Mouse (Mus musculus): Measurements from ENCODE around the gene Gpcpd1. TPM values are rescaled to one million over a fixed set of nuclear protein-coding genes. Genes with fewer than 3 reads are reported as not detected.

Gene Gpcpd1
- total RNA-seq (2023): 10 to 100 TPM; 60.1 to 72.8 TPM

DNA sequence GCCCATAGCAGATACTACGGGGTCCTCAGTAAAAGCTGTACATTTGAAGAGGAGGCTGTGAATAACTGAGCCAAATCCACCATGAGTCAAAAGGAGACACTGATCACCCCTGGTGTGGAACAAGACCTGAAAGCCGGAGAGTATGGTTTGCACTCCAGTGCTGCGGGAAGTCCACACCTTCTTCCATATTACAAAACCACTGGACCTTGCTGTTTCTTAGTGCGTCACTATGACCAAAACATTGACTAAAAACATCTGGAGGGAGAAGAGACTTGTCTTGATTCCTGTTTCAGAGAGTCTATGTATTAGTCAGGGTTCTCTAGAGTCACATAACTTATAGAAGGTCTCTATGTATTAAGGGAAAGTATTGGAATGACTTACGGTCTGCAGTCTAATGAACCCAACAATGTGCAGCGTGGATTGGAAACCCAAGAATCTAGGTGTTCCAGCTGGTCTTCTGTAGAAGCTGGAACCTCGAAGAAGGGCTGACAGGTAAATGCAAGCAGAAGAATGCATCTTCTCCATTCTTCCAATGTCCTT is at the start of gene Gpcpd1:
Gene Gpcpd1 (minus strand): TSS at position 490 of the 540 bp plus-strand sequence.

Other genes with a start within 250 kb of the Gpcpd1 start
- gene Prokr2, start 202.3 kb downstream of the Gpcpd1 start, total RNA-seq (2023): not detected
- gene Shld1, start 99.2 kb upstream of the Gpcpd1 start, total RNA-seq (2023): 10 to 100 TPM; 28.4 to 37.4 TPM
- not detected for gene Chgb, start 193.5 kb upstream of the Gpcpd1 start, total RNA-seq (2023)
- 10 to 100 TPM; 32.4 to 40.8 TPM for gene Trmt6, start 228.3 kb upstream of the Gpcpd1 start, total RNA-seq (2023)
- 1 to 10 TPM; 3.6 to 5.2 TPM for gene Mcm8, start 228.4 kb upstream of the Gpcpd1 start, total RNA-seq (2023)

Measured in T-cell, adult 66 days (primary cell).